Mouse (Mus musculus) ES-E14 (cell line): Measurements from ENCODE around the gene H2-Ob. TPM values are rescaled to one million over a fixed set of nuclear protein-coding genes. Genes with fewer than 3 reads are reported as not detected.

Experiments used
- DNase-seq: peaks from one replicate; pipeline ENCODE4 v3.0.0-alpha.2; 2013; ENCODE audit warnings: low read depth, low spot score
- H3K27ac ChIP-seq: 2 replicates; pipeline ENCODE4 v1.5.1; 2012; ENCODE audit warnings: low read depth, mild to moderate bottlenecking, low read length, moderate library complexity, mixed read lengths; ENCODE audit not compliant: poor library complexity, insufficient read depth, severe bottlenecking
- H3K36me3 ChIP-seq: 2 replicates; pipeline ENCODE4 v1.6.1; 2012; ENCODE audit warnings: mild to moderate bottlenecking, low read length, moderate library complexity, mixed read lengths; ENCODE audit not compliant: control insufficient read depth, poor library complexity, insufficient read depth, severe bottlenecking
- H3K4me1 ChIP-seq, 2 experiments: fragments of 150-350 bp in 1 of 2; sonication (generic) in 1 of 2; 2 replicates each; pipeline ENCODE4 v1.6.1; 2012; ENCODE audit warnings: low read length in 2 of 2, mild to moderate bottlenecking in 1 of 2, mixed read lengths in 1 of 2; ENCODE audit not compliant: control insufficient read depth in 2 of 2, insufficient read depth in 2 of 2, poor library complexity in 1 of 2
- H3K4me3 ChIP-seq, 2 experiments: fragments of 150-350 bp in 1 of 2; sonication (generic) in 1 of 2; 2 replicates each; pipeline ENCODE4 v1.5.1; 2012; ENCODE audit warnings: low read length in 2 of 2, low read depth in 1 of 2, mild to moderate bottlenecking in 1 of 2, mixed read lengths in 1 of 2; ENCODE audit not compliant: insufficient read depth in 1 of 2, poor library complexity in 1 of 2, severe bottlenecking in 1 of 2
- H3K9ac ChIP-seq: 2 replicates; pipeline ENCODE4 v1.6.1; 2012; ENCODE audit warnings: low read depth, mild to moderate bottlenecking, low read length, mixed read lengths; ENCODE audit not compliant: poor library complexity, insufficient read depth, severe bottlenecking
- H3K9me3 ChIP-seq: fragments of 150-350 bp; sonication (generic); 2 replicates; pipeline ENCODE4 v1.6.1; 2012; ENCODE audit warnings: low read depth, mild to moderate bottlenecking, low read length; ENCODE audit not compliant: control insufficient read depth, insufficient read depth
- CHD2 ChIP-seq: IDR thresholded peaks from 2 replicates; pipeline ENCODE4 v1.6.1; 2014; ENCODE audit warnings: mild to moderate bottlenecking, low read depth, low read length, inconsistent platforms
- HCFC1 ChIP-seq: IDR thresholded peaks from 2 replicates; pipeline ENCODE4 v1.6.1; 2012; ENCODE audit warnings: low read length, inconsistent platforms, borderline replicate concordance; ENCODE audit not compliant: insufficient read depth
- MAFK ChIP-seq: IDR thresholded peaks from 2 replicates; pipeline ENCODE4 v1.6.1; 2014; ENCODE audit warnings: mild to moderate bottlenecking, low read depth, low read length, inconsistent platforms; ENCODE audit not compliant: insufficient read depth
- ZC3H11A ChIP-seq: IDR thresholded peaks from 2 replicates; pipeline ENCODE4 v1.6.1; 2012; ENCODE audit warnings: low read depth, mild to moderate bottlenecking, inconsistent platforms, low read length, borderline replicate concordance
- ZNF384 ChIP-seq: IDR thresholded peaks from 2 replicates; pipeline ENCODE4 v1.6.1; 2012; ENCODE audit warnings: low read depth, low read length, inconsistent platforms
- in situ Hi-C, 2 experiments: fragments of 600-800 bp; cut with MboI; formaldehyde crosslinking; loops; one replicate each; pipeline ENCODE4 v1.15.1; 2025; ENCODE audit warnings: low sequenced_read_pairs in 2 of 2, inconsistent platforms in 1 of 2; ENCODE audit not compliant: unreplicated experiment in 2 of 2
- total RNA-seq: library from RNA; depleted of rRNA; stranded (reverse); fragments of 300-350 nt; gene quantifications from 2 replicates; pipeline ENCODE4 v1.2.3, GENCODE M21; 2012

The H2-Ob gene
- total RNA-seq, 1 experiment, result not detected

DNA sequence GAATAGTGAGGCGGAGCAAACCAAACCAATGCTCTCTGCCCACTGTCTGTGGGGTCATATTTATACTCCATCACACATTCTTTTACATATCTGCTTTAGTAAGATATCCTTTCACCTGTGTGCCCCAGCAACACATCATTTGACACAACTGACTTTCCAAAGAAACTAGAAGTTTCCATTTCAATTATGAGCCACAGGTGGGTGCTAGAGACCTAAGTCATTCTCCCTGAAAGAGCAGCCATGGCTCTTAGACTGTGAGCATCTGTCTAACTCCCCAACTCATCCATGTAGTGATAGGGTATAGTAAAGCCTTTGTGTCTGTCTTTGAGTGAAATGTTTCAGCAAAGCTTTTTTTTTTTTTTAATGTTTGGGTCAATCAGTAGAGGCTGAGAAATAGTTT lies 33.4 kb downstream of the H2-Ob start:
- DNase-seq, result no peak
- Histone ChIP-seq H3K9me3 (no peaks in the 10 kb centered on the region), H3K27ac (no peak overlapping the region), H3K4me3 (no peak overlapping the region), H3K36me3 (no peaks in the 10 kb centered on the region), H3K4me1 (no peaks in the 10 kb centered on the region), H3K9ac (no peak overlapping the region)
- TF ChIP-seq ZNF384 (no peak), MAFK (no peak), HCFC1 (no peak), CHD2 (no peak), ZC3H11A (no peak)
- in situ Hi-C loops, result no loop called here

DNA sequence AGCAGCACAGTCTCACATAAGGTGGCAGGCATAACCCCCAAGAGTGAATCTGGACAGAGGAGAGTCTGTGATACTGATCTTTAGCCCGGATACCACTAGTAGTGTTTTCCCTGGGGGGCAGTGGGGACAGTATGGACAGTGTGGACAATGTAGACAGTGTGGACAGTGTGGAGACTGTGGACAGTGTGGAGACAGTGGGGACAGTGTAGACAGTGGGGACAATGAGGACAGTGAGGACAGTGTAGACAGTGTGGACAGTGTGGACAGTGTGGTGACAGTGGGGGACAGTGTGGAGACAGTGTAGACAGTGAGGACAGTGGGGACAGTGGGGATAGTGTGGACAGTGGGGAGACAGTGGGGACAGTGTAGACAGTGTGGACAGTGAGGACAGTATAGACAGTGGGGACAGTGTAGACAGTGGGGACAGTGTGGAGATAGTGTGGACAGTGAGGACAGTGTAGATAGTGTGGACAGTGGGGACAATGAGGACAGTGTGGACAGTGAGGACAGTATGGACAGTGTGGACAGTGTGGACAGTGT lies 41.9 kb downstream of the H2-Ob start:
- no peaks in the 10 kb centered on the region for H3K36me3 ChIP-seq

DNA sequence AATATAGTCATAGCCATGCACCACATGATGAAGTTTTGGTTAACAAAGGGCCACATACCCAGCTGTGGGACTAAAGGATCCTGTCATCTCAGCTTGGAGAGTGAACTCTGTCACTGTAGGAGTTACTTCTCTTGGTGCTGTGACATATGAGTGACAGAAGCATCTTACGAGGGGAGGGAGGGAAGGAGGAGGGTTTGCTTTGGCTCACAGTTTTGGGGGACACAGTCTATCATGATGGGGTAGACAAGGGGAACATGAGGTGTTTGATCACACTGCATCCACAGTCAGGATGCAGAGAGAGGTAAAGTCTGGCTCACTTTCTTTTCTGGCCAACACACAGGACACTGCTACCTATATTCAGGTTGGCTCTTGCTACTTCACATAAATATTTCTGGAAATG lies 43.1 kb downstream of the H2-Ob start:
- no peak overlapping the region for H3K9ac ChIP-seq
- DNase-seq, result no peak
- no peak for TF ChIP-seq CHD2
- H3K9me3 ChIP-seq, result no peaks in the 10 kb centered on the region
- no peaks in the 10 kb centered on the region for H3K4me1 ChIP-seq
- in situ Hi-C loops, result no loop called here
- H3K36me3 ChIP-seq, result no peaks in the 10 kb centered on the region
- H3K27ac ChIP-seq, result no peak overlapping the region
- no peak overlapping the region for H3K4me3 ChIP-seq

More for the DNA sequence above, 41.9 kb downstream of the H2-Ob start:
- TF ChIP-seq MAFK, result no peak
- no peak for TF ChIP-seq HCFC1
- TF ChIP-seq CHD2, result no peak
- TF ChIP-seq ZNF384, result no peak
- no peak for TF ChIP-seq ZC3H11A
- Histone ChIP-seq H3K9ac (no peak overlapping the region), H3K4me1 (no peaks in the 10 kb centered on the region), H3K9me3 (no peaks in the 10 kb centered on the region), H3K4me3 (no peak overlapping the region), H3K27ac (no peak overlapping the region)
- in situ Hi-C loops, result no loop called here
- no peak for DNase-seq

DNA sequence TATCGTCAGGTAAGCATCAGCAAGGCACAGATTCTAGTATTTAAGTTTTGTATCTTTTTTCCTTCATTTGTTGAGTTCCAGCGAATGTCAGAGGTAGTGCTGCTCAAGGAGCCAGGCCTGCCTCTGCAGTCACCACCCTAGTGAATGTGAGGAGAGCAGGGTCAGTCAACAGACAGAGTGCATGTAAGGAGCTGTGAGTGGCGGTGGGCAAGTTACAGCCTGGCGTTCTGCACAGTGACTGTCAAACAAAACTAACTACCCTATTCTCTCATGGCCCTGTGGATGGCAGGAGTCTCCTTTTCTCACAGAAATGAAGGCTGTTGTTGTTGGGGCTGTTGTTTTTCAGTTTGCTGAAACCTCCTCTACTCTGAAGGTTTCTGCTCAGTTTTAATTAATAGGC lies 46.7 kb downstream of the H2-Ob start:
- no peaks in the 10 kb centered on the region for H3K36me3 ChIP-seq
- no peak overlapping the region for H3K4me3 ChIP-seq
- no peak for DNase-seq
- no peak overlapping the region for H3K27ac ChIP-seq
- in situ Hi-C loops, result no loop called here
- no peak for TF ChIP-seq MAFK
- no peak for TF ChIP-seq CHD2
- TF ChIP-seq HCFC1, result no peak
- TF ChIP-seq ZC3H11A, result no peak
- no peak for TF ChIP-seq ZNF384
- no peaks in the 10 kb centered on the region for H3K9me3 ChIP-seq
- H3K4me1 ChIP-seq, result no peaks in the 10 kb centered on the region
- H3K9ac ChIP-seq, result no peak overlapping the region

DNA sequence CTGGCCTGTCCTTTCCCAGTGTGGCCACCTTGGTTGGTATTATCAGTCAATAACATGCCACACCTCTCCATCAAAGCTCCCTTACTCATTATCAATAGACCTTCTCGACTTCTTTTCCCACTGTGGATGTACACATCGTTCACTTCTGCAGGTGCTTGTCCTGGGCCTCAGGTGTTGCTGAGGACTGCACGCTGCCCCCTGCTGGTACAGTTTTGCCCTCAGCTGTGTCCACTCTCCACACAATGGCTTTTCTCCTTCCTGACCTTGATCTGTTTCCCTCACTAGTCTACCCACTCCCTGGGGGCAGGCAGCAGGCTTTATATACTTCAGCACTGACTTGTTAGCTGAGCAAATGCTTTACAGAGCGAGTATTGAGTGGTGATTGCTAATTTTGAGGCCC lies 47.1 kb downstream of the H2-Ob start:
- H3K36me3 ChIP-seq, result no peaks in the 10 kb centered on the region
- in situ Hi-C loops, result no loop called here
- no peak overlapping the region for H3K9ac ChIP-seq
- no peak for TF ChIP-seq ZC3H11A
- no peak for TF ChIP-seq ZNF384
- no peak for TF ChIP-seq MAFK
- no peak for TF ChIP-seq CHD2
- no peak for TF ChIP-seq HCFC1
- DNase-seq, result no peak
- no peak overlapping the region for H3K4me3 ChIP-seq
- H3K9me3 ChIP-seq, result no peaks in the 10 kb centered on the region
- H3K4me1 ChIP-seq, result no peaks in the 10 kb centered on the region
- H3K27ac ChIP-seq, result no peak overlapping the region
